Mouse (Mus musculus): ENCODE data around the gene Slc16a14. TPM values are rescaled to one million over a fixed set of nuclear protein-coding genes. Genes with fewer than 3 reads are reported as not detected.

The Slc16a14 gene
- polyA plus RNA-seq, 1 experiment from 2014 or later = not detected

DNA sequence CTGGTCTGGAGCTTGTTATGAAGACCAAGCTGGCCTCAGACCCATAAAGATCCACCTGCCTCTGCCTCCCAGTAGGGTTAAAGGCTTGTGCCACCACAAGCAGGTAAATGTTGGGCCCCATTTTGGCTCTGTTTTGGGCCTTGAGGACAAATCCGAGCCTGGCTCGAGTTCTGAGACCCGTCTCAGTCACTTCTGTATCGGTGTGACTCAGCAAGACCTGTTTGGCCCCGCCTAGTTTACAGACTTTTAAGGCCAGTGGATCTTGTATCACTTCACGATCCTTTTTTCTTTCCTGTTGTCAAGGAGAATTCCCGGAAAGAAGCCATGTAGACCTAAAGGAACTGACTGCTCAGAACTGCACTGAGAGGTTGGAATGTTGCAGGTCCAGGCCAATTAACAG is 44.4 kb downstream of the Slc16a14 start:
- no peak overlapping the region for H3K9ac ChIP-seq (ENCODE audit: low read length)
- H3K9me3 ChIP-seq (replicated peaks; ENCODE audit: control insufficient read depth, low read length) = no peaks in the 10 kb centered on the region
- no peaks in the 10 kb centered on the region for H3K4me1 ChIP-seq (ENCODE audit: control insufficient read depth, insufficient read depth, low read length)
- H3K27ac ChIP-seq (ENCODE audit: low read length) = no peak overlapping the region
- H3K36me3 ChIP-seq (ENCODE audit: control insufficient read depth, insufficient read depth) = no peaks in the 10 kb centered on the region
- no peaks in the 10 kb centered on the region for H3K27me3 ChIP-seq (ENCODE audit: control insufficient read depth, insufficient read depth, low read length)
- 71% methylated on average over 7 of the region's 7 CpGs for WGBS
- H3K4me3 ChIP-seq (ENCODE audit: low read length) = no peak overlapping the region
- ATAC-seq (replicated peaks; ENCODE audit: extremely low read depth, insufficient read depth, low FRiP score) = no peak
- H3K4me2 ChIP-seq (ENCODE audit: low read depth, low read length) = no peak overlapping the region

DNA sequence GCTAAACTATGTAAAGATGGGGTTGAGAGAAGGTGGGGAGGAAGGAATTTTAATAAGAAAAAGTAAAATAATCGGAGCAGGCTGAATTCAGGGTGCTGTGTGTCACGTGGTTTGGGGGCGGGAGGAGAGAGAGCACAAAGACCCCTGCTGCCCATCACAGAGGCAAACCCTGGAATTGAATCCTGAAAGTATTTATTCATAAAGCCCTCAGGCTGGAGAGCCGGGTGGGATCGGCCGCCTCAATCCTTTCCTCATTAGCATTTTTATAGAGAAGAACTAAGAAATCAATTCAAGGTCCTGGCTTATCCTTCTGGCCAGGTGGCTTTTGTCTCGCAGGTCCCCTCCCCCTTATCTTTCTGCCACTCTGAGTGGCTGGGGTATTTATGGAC is 44.9 kb downstream of the Slc16a14 start:
- Histone ChIP-seq H3K4me2 (ENCODE audit: low read depth, low read length) (no peak overlapping the region), H3K27me3 (ENCODE audit: control insufficient read depth, insufficient read depth, low read length) (no peaks in the 10 kb centered on the region), H3K36me3 (ENCODE audit: control insufficient read depth, insufficient read depth) (no peaks in the 10 kb centered on the region), H3K27ac (ENCODE audit: low read length) (no peak overlapping the region), H3K9ac (ENCODE audit: low read length) (no peak overlapping the region), H3K4me1 (ENCODE audit: control insufficient read depth, insufficient read depth, low read length) (no peaks in the 10 kb centered on the region), H3K4me3 (ENCODE audit: low read length) (no peak overlapping the region), H3K9me3 (replicated peaks; ENCODE audit: control insufficient read depth, low read length) (no peaks in the 10 kb centered on the region)
- 40% methylated on average over 7 of the region's 7 CpGs for WGBS
- ATAC-seq (replicated peaks; ENCODE audit: extremely low read depth, insufficient read depth, low FRiP score) = no peak

- no peak overlapping the region for H3K4me3 ChIP-seq (ENCODE audit: low read length)
- H3K9ac ChIP-seq (ENCODE audit: low read length) = no peak overlapping the region
- H3K27me3 ChIP-seq (ENCODE audit: control insufficient read depth, insufficient read depth, low read length) = no peaks in the 10 kb centered on the region
- no peak for ATAC-seq (replicated peaks; ENCODE audit: extremely low read depth, insufficient read depth, low FRiP score)
- H3K4me2 ChIP-seq (ENCODE audit: low read depth, low read length) = no peak overlapping the region
- no peaks in the 10 kb centered on the region for H3K4me1 ChIP-seq (ENCODE audit: control insufficient read depth, insufficient read depth, low read length)
- no peaks in the 10 kb centered on the region for H3K9me3 ChIP-seq (replicated peaks; ENCODE audit: control insufficient read depth, low read length)
- WGBS = 53% methylated on average over 8 of the region's 8 CpGs
- no peaks in the 10 kb centered on the region for H3K36me3 ChIP-seq (ENCODE audit: control insufficient read depth, insufficient read depth)
- H3K27ac ChIP-seq (ENCODE audit: low read length) = no peak overlapping the region
Observed at GRCm38 (mm10) chr1:84889330-84890004, 45.5 kb downstream of the Slc16a14 start.

- Histone ChIP-seq H3K4me3 (ENCODE audit: low read length) (no peak overlapping the region), H3K9me3 (replicated peaks; ENCODE audit: control insufficient read depth, low read length) (no peaks in the 10 kb centered on the region), H3K9ac (ENCODE audit: low read length) (no peak overlapping the region), H3K27ac (ENCODE audit: low read length) (no peak overlapping the region), H3K4me1 (ENCODE audit: control insufficient read depth, insufficient read depth, low read length) (no peaks in the 10 kb centered on the region), H3K27me3 (ENCODE audit: control insufficient read depth, insufficient read depth, low read length) (no peaks in the 10 kb centered on the region), H3K36me3 (ENCODE audit: control insufficient read depth, insufficient read depth) (no peaks in the 10 kb centered on the region), H3K4me2 (ENCODE audit: low read depth, low read length) (no peak overlapping the region)
- WGBS = 84% methylated on average over 6 of the region's 6 CpGs
- no peak for ATAC-seq (replicated peaks; ENCODE audit: extremely low read depth, insufficient read depth, low FRiP score)
Observed at GRCm38 (mm10) chr1:84885921-84886320, 49.0 kb downstream of the Slc16a14 start.

DNA sequence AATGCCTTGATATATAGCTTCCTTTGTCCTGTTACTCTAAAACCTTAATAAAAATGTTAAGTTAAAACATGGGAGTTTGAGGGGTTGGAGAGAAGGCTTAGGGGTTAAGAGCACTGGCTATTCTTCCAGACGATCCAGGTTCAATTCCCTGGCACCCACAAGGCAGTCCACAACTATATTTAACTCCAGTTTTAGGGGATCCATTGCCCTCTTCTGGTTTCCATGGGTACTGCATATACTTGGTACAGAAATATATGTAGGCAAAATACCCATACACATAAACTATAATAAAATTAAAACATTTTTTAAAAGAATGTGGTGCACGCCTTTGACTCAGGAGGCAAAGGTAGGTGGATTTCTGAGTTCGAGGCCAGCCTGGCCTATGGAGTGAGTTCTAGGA is 49.8 kb downstream of the Slc16a14 start:
- 72% methylated on average over 3 of the region's 3 CpGs for WGBS
- no peaks in the 10 kb centered on the region for H3K4me1 ChIP-seq (ENCODE audit: control insufficient read depth, insufficient read depth, low read length)
- ATAC-seq (replicated peaks; ENCODE audit: extremely low read depth, insufficient read depth, low FRiP score) = no peak

DNA sequence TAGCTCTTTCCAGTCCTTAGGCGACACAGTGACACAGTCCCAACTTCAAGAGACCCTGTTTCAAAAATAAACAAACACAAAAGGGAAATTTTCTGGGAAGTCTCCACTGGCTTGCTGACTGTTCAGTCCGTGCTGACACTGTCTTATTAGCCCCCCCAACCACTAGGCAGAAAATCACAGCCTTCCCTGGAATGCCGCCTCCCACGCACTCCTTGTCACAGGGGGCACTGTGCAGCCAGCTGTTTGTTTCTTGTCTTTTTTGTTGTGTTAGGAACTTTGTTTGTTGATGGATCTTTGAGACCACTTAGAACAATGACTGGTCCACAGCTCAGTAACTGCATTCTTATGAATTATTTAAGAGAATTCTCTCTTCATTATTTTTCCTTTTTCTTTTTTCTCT is 51.0 kb downstream of the Slc16a14 start:
- 61% methylated on average over 4 of the region's 4 CpGs for WGBS

More for the DNA sequence above, 49.8 kb downstream of the Slc16a14 start:
- Histone ChIP-seq H3K9ac (ENCODE audit: low read length) (no peak overlapping the region), H3K9me3 (replicated peaks; ENCODE audit: control insufficient read depth, low read length) (no peaks in the 10 kb centered on the region), H3K36me3 (ENCODE audit: control insufficient read depth, insufficient read depth) (no peaks in the 10 kb centered on the region), H3K4me2 (ENCODE audit: low read depth, low read length) (no peak overlapping the region), H3K4me3 (ENCODE audit: low read length) (no peak overlapping the region), H3K27ac (ENCODE audit: low read length) (no peak overlapping the region), H3K27me3 (ENCODE audit: control insufficient read depth, insufficient read depth, low read length) (no peaks in the 10 kb centered on the region)

GRCm38 (mm10) chr1:84882937-84883336 is 52.0 kb downstream of the Slc16a14 start:
- no peaks in the 10 kb centered on the region for H3K27me3 ChIP-seq (ENCODE audit: control insufficient read depth, insufficient read depth, low read length)
- H3K27ac ChIP-seq (ENCODE audit: low read length) = no peak overlapping the region
- H3K36me3 ChIP-seq (ENCODE audit: control insufficient read depth, insufficient read depth) = no peaks in the 10 kb centered on the region
- H3K9me3 ChIP-seq (replicated peaks; ENCODE audit: control insufficient read depth, low read length) = no peaks in the 10 kb centered on the region
- H3K4me3 ChIP-seq (ENCODE audit: low read length) = no peak overlapping the region
- no peak overlapping the region for H3K9ac ChIP-seq (ENCODE audit: low read length)
- H3K4me1 ChIP-seq (ENCODE audit: control insufficient read depth, insufficient read depth, low read length) = no peaks in the 10 kb centered on the region
- 88% methylated on average over 4 of the region's 4 CpGs for WGBS
- ATAC-seq (replicated peaks; ENCODE audit: extremely low read depth, insufficient read depth, low FRiP score) = no peak
- no peak overlapping the region for H3K4me2 ChIP-seq (ENCODE audit: low read depth, low read length)

More for the DNA sequence above, 51.0 kb downstream of the Slc16a14 start:
- H3K4me2 ChIP-seq (ENCODE audit: low read depth, low read length) = no peak overlapping the region
- no peaks in the 10 kb centered on the region for H3K27me3 ChIP-seq (ENCODE audit: control insufficient read depth, insufficient read depth, low read length)
- H3K4me1 ChIP-seq (ENCODE audit: control insufficient read depth, insufficient read depth, low read length) = no peaks in the 10 kb centered on the region
- no peak overlapping the region for H3K9ac ChIP-seq (ENCODE audit: low read length)
- no peak overlapping the region for H3K27ac ChIP-seq (ENCODE audit: low read length)
- H3K9me3 ChIP-seq (replicated peaks; ENCODE audit: control insufficient read depth, low read length) = no peaks in the 10 kb centered on the region
- no peak for ATAC-seq (replicated peaks; ENCODE audit: extremely low read depth, insufficient read depth, low FRiP score)
- no peaks in the 10 kb centered on the region for H3K36me3 ChIP-seq (ENCODE audit: control insufficient read depth, insufficient read depth)
- no peak overlapping the region for H3K4me3 ChIP-seq (ENCODE audit: low read length)

GRCm38 (mm10) chr1:84882066-84882532 is 52.8 kb downstream of the Slc16a14 start:
- ATAC-seq (replicated peaks; ENCODE audit: extremely low read depth, insufficient read depth, low FRiP score) = no peak
- Histone ChIP-seq H3K4me3 (ENCODE audit: low read length) (no peak overlapping the region), H3K9ac (ENCODE audit: low read length) (no peak overlapping the region), H3K9me3 (replicated peaks; ENCODE audit: control insufficient read depth, low read length) (no peaks in the 10 kb centered on the region), H3K27me3 (ENCODE audit: control insufficient read depth, insufficient read depth, low read length) (no peaks in the 10 kb centered on the region), H3K4me2 (ENCODE audit: low read depth, low read length) (no peak overlapping the region), H3K36me3 (ENCODE audit: control insufficient read depth, insufficient read depth) (no peaks in the 10 kb centered on the region), H3K4me1 (ENCODE audit: control insufficient read depth, insufficient read depth, low read length) (no peaks in the 10 kb centered on the region), H3K27ac (ENCODE audit: low read length) (no peak overlapping the region)
- 67% methylated on average over 2 of the region's 2 CpGs for WGBS

GRCm38 (mm10) chr1:84881248-84882065 is 53.5 kb downstream of the Slc16a14 start:
- H3K4me2 ChIP-seq (ENCODE audit: low read depth, low read length) = no peak overlapping the region
- no peak overlapping the region for H3K9ac ChIP-seq (ENCODE audit: low read length)
- no peaks in the 10 kb centered on the region for H3K36me3 ChIP-seq (ENCODE audit: control insufficient read depth, insufficient read depth)
- WGBS = 67% methylated on average over 11 of the region's 11 CpGs
- no peaks in the 10 kb centered on the region for H3K9me3 ChIP-seq (replicated peaks; ENCODE audit: control insufficient read depth, low read length)
- H3K27me3 ChIP-seq (ENCODE audit: control insufficient read depth, insufficient read depth, low read length) = no peaks in the 10 kb centered on the region
- no peak for ATAC-seq (replicated peaks; ENCODE audit: extremely low read depth, insufficient read depth, low FRiP score)
- H3K4me1 ChIP-seq (ENCODE audit: control insufficient read depth, insufficient read depth, low read length) = no peaks in the 10 kb centered on the region
- no peak overlapping the region for H3K27ac ChIP-seq (ENCODE audit: low read length)
- H3K4me3 ChIP-seq (ENCODE audit: low read length) = no peak overlapping the region
